In genomic region chr19:36594409-36594808, GRCm38 (mm10) we compare ENCODE assay signal across 24 mouse cellular contexts. TPM values are rescaled to one million over a fixed set of nuclear protein-coding genes. Genes with fewer than 3 reads are reported as not detected.
DNase-seq lines count a peak whose midpoint lies in the region; ATAC-seq lines count a peak whose summit lies in the region.
"Had no signal": no experiment of that assay in that cellular context is flagged by ENCODE, and none has a peak within 500 bp of the region (broad histone marks: within the 10 kb centered on the region; RNA-seq: fewer than 3 reads in every experiment).

No protein-coding gene starts in this region.

- H3K36me3 ChIP-seq in heart, embryonic 11.5 days (ENCODE audit: control insufficient read depth, insufficient read depth, low read length) = no peaks in the 10 kb centered on the region
- H3K36me3 ChIP-seq in liver, embryonic 13.5 days = no peaks in the 10 kb centered on the region
- H3K36me3 ChIP-seq in liver, embryonic 11.5 days (ENCODE audit: control insufficient read depth, insufficient read depth, low read length) = no peaks in the 10 kb centered on the region
- no peaks in the 10 kb centered on the region for H3K36me3 ChIP-seq in stomach, embryonic 16.5 days (ENCODE audit: control insufficient read depth, insufficient read depth, low read length)
- H3K36me3 ChIP-seq: embryonic facial prominence, embryonic 10.5 days; embryonic facial prominence, embryonic 12.5 days; G1E had no signal

- H3K9ac ChIP-seq in heart, embryonic 11.5 days (ENCODE audit: low read depth, low read length) = no peak overlapping the region
- H3K9ac ChIP-seq in liver, embryonic 13.5 days = no peak overlapping the region
- no peak overlapping the region for H3K9ac ChIP-seq in liver, embryonic 11.5 days (ENCODE audit: low read depth, low read length)
- no peak overlapping the region for H3K9ac ChIP-seq in stomach, embryonic 16.5 days (ENCODE audit: low read length)
- H3K9ac ChIP-seq: embryonic facial prominence, embryonic 12.5 days; forebrain, embryonic 13.5 days had no signal

- H3K9me3 ChIP-seq in heart, embryonic 11.5 days (replicated peaks; ENCODE audit: control insufficient read depth, low read length) = no peaks in the 10 kb centered on the region
- no peaks in the 10 kb centered on the region for H3K9me3 ChIP-seq in liver, embryonic 13.5 days (replicated peaks)
- no peaks in the 10 kb centered on the region for H3K9me3 ChIP-seq in liver, embryonic 11.5 days (ENCODE audit: control insufficient read depth, low read length)
- no peaks in the 10 kb centered on the region for H3K9me3 ChIP-seq in stomach, embryonic 16.5 days (replicated peaks; ENCODE audit: control insufficient read depth, low read length)
- H3K9me3 ChIP-seq: embryonic facial prominence, embryonic 10.5 days; embryonic facial prominence, embryonic 12.5 days; forebrain, embryonic 13.5 days; G1E had no signal

- ATAC-seq in heart, embryonic 11.5 days (replicated peaks; ENCODE audit: insufficient number of reproducible peaks, low FRiP score, low TSS enrichment) = no peak
- no peak for ATAC-seq in liver, embryonic 13.5 days (ENCODE audit: low read depth)
- no peak for ATAC-seq in liver, embryonic 11.5 days (replicated peaks; ENCODE audit: low FRiP score)
- ATAC-seq in stomach, embryonic 16.5 days (ENCODE audit: insufficient read depth, low FRiP score) = peak; percentile 84; the same call in 1 of the 2 replicates
- ATAC-seq: activated CD4-positive, CD25-positive, alpha-beta regulatory T cell, adult 4 months; CD4-positive, CD25-positive, alpha-beta regulatory T cell, adult 4 months; forebrain, embryonic 13.5 days; Patski had no signal

- no peak for DNase-seq in heart, adult 18-20 months
- peak; percentile 2 for DNase-seq in liver, embryonic 13.5 days
- DNase-seq in liver, embryonic 11.5 days (ENCODE audit: low spot score) = no peak
- no peak for DNase-seq in urinary bladder, postnatal 10 days (ENCODE audit: low spot score)
- no peak for DNase-seq in ovary, postnatal 14 days (ENCODE audit: low spot score)
- DNase-seq: adrenal gland, adult 8-10 months; adrenal gland, postnatal 14 days; adrenal gland, postnatal 36 days; B cell, adult 2 months; cerebellum, adult 11-12 months; cerebellum, adult 2 months; cerebellum, adult 9-10 months; cerebellum, postnatal 10 days; cerebellum, postnatal 25 days had no signal

- H3K4me3 ChIP-seq in heart, embryonic 11.5 days (ENCODE audit: low read depth, low read length) = no peak overlapping the region
- H3K4me3 ChIP-seq in liver, embryonic 13.5 days (replicated peaks) = no peak overlapping the region
- no peak overlapping the region for H3K4me3 ChIP-seq in liver, embryonic 11.5 days (ENCODE audit: low read depth, low read length)
- H3K4me3 ChIP-seq in stomach, embryonic 16.5 days (replicated peaks; ENCODE audit: low read length) = no peak overlapping the region
- H3K4me3 ChIP-seq: embryonic facial prominence, embryonic 10.5 days; embryonic facial prominence, embryonic 12.5 days; forebrain, embryonic 13.5 days had no signal

- no peak overlapping the region for H3K4me2 ChIP-seq in heart, embryonic 11.5 days
- no peak overlapping the region for H3K4me2 ChIP-seq in liver, embryonic 13.5 days
- H3K4me2 ChIP-seq in liver, embryonic 11.5 days = no peak overlapping the region
- H3K4me2 ChIP-seq in stomach, embryonic 16.5 days (ENCODE audit: low read depth, low read length) = no peak overlapping the region
- H3K4me2 ChIP-seq: embryonic facial prominence, embryonic 12.5 days; forebrain, embryonic 13.5 days had no signal

- WGBS in heart, embryonic 11.5 days (ENCODE audit: insufficient replicate concordance) = 44% methylated on average over 1 of the region's 1 CpGs
- WGBS in liver, embryonic 13.5 days (ENCODE audit: insufficient replicate concordance) = 61% methylated on average over 1 of the region's 1 CpGs
- WGBS in liver, embryonic 11.5 days = 74% methylated on average over 1 of the region's 1 CpGs
- 69% methylated on average over 1 of the region's 1 CpGs for WGBS in stomach, embryonic 16.5 days

- H3K27ac ChIP-seq in heart, embryonic 11.5 days (ENCODE audit: low read depth, low read length) = 0 out of 2 replicates have a peak overlapping the region, but pooled peaks have one; percentile 29
- no peak overlapping the region for H3K27ac ChIP-seq in liver, embryonic 13.5 days
- H3K27ac ChIP-seq in liver, embryonic 11.5 days (ENCODE audit: low read depth, low read length) = no peak overlapping the region
- H3K27ac ChIP-seq in stomach, embryonic 16.5 days (ENCODE audit: low read length) = peak overlapping the region; percentile 47
- H3K27ac ChIP-seq: embryonic facial prominence, embryonic 10.5 days; embryonic facial prominence, embryonic 12.5 days; forebrain, embryonic 13.5 days had no signal

- no peaks in the 10 kb centered on the region for H3K27me3 ChIP-seq in heart, embryonic 11.5 days (ENCODE audit: control insufficient read depth, insufficient read depth, low read length)
- H3K27me3 ChIP-seq in liver, embryonic 13.5 days = no peaks in the 10 kb centered on the region
- H3K27me3 ChIP-seq in liver, embryonic 11.5 days (replicated peaks; ENCODE audit: control insufficient read depth, insufficient read depth, low read length) = no peaks in the 10 kb centered on the region
- no peaks in the 10 kb centered on the region for H3K27me3 ChIP-seq in stomach, embryonic 16.5 days (ENCODE audit: control insufficient read depth, insufficient read depth, low read length)
- H3K27me3 ChIP-seq: CH12.LX; embryonic facial prominence, embryonic 12.5 days; forebrain, embryonic 13.5 days had no signal

- H3K4me1 ChIP-seq in heart, embryonic 11.5 days (ENCODE audit: control insufficient read depth, insufficient read depth, low read length) = no peaks in the 10 kb centered on the region
- no peaks in the 10 kb centered on the region for H3K4me1 ChIP-seq in liver, embryonic 13.5 days (replicated peaks)
- H3K4me1 ChIP-seq in liver, embryonic 11.5 days (replicated peaks; ENCODE audit: control insufficient read depth, insufficient read depth, low read length) = no peaks in the 10 kb centered on the region
- no peaks in the 10 kb centered on the region for H3K4me1 ChIP-seq in stomach, embryonic 16.5 days (ENCODE audit: control insufficient read depth, insufficient read depth, low read length)
- H3K4me1 ChIP-seq: embryonic facial prominence, embryonic 10.5 days; embryonic facial prominence, embryonic 12.5 days; forebrain, embryonic 13.5 days had no signal

RNA-seq across cellular contexts. Expression of gene Hectd2, which starts 40.0 kb away (rescaled TPM):
- polyA plus RNA-seq in heart, embryonic 11.5 days (2014; fragmentation: Nextera tagmentation; extraction: Ambion mirVana) = 10.1 and 11.5 TPM in 2 replicates
- total RNA-seq in heart, adult 18-20 months (2021) = 1 to 10 TPM; 1.5 TPM
- polyA plus RNA-seq in liver, embryonic 13.5 days (2015; fragmentation: Nextera tagmentation; extraction: Ambion mirVana) = 0.35 and 0.46 TPM in 2 replicates
- polyA plus RNA-seq in liver, embryonic 11.5 days (2014; fragmentation: Nextera tagmentation; extraction: Ambion mirVana) = 1.3 TPM in 2 replicates
- polyA plus RNA-seq in stomach, embryonic 16.5 days (2015; fragmentation: Nextera tagmentation; extraction: Ambion mirVana) = 2.8 and 3.3 TPM in 2 replicates

Comparison
In these comparisons a context has a peak if more than half of its experiments do, and no peak if none do; other contexts are left out.
1. H3K27ac ChIP-seq: peak in heart, embryonic 11.5 days (single experiment) and stomach, embryonic 16.5 days (single experiment); none in liver, embryonic 13.5 days (single experiment) and liver, embryonic 11.5 days (single experiment).